Mouse (Mus musculus): Measurements from ENCODE around the gene Ndufs6. TPM values are rescaled to one million over a fixed set of nuclear protein-coding genes. Genes with fewer than 3 reads are reported as not detected.

The Ndufs6 gene
- total RNA-seq, 2 experiments from 2014 or later: 55.8 to 57.4 TPM

- 0 out of 2 replicates have a peak, but pooled peaks have one; percentile 48 for ATAC-seq (replicated peaks; ENCODE audit: low FRiP score, poor library complexity, severe bottlenecking)
These were observed 18.0 kb downstream of the Ndufs6 start for GRCm38 (mm10) chr13:73310183-73310929.

GRCm38 (mm10) chr13:73306430-73306829 is 21.9 kb downstream of the Ndufs6 start:
- ATAC-seq (replicated peaks; ENCODE audit: low FRiP score, poor library complexity, severe bottlenecking): no peak

- ATAC-seq (replicated peaks; ENCODE audit: low FRiP score, poor library complexity, severe bottlenecking): no peak
These were observed 22.3 kb downstream of the Ndufs6 start for GRCm38 (mm10) chr13:73306085-73306410.

- no peak for ATAC-seq (replicated peaks; ENCODE audit: low FRiP score, poor library complexity, severe bottlenecking)
These were observed 22.8 kb downstream of the Ndufs6 start for GRCm38 (mm10) chr13:73305398-73306084.

- no peak for ATAC-seq (replicated peaks; ENCODE audit: low FRiP score, poor library complexity, severe bottlenecking)
These were observed 23.6 kb downstream of the Ndufs6 start for GRCm38 (mm10) chr13:73304729-73305128.

GRCm38 (mm10) chr13:73299322-73299721 is 29.0 kb downstream of the Ndufs6 start:
- no peak for ATAC-seq (replicated peaks; ENCODE audit: low FRiP score, poor library complexity, severe bottlenecking)

- no peak for ATAC-seq (replicated peaks; ENCODE audit: low FRiP score, poor library complexity, severe bottlenecking)
These were observed 29.6 kb downstream of the Ndufs6 start for GRCm38 (mm10) chr13:73298717-73299116.

- no peak for ATAC-seq (replicated peaks; ENCODE audit: low FRiP score, poor library complexity, severe bottlenecking)
These were observed 37.2 kb downstream of the Ndufs6 start for GRCm38 (mm10) chr13:73291102-73291501.

GRCm38 (mm10) chr13:73290206-73290605 is 38.1 kb downstream of the Ndufs6 start:
- no peak for ATAC-seq (replicated peaks; ENCODE audit: low FRiP score, poor library complexity, severe bottlenecking)

GRCm38 (mm10) chr13:73283534-73283933 is 44.8 kb downstream of the Ndufs6 start:
- ATAC-seq (replicated peaks; ENCODE audit: low FRiP score, poor library complexity, severe bottlenecking): no peak

- ATAC-seq (replicated peaks; ENCODE audit: low FRiP score, poor library complexity, severe bottlenecking): no peak
These were observed 45.9 kb downstream of the Ndufs6 start for GRCm38 (mm10) chr13:73282407-73282806.

GRCm38 (mm10) chr13:73279196-73279595 is 49.1 kb downstream of the Ndufs6 start:
- ATAC-seq (replicated peaks; ENCODE audit: low FRiP score, poor library complexity, severe bottlenecking): no peak

GRCm38 (mm10) chr13:73277797-73278196 is 50.5 kb downstream of the Ndufs6 start:
- ATAC-seq (replicated peaks; ENCODE audit: low FRiP score, poor library complexity, severe bottlenecking): no peak

- no peak for ATAC-seq (replicated peaks; ENCODE audit: low FRiP score, poor library complexity, severe bottlenecking)
These were observed 51.0 kb downstream of the Ndufs6 start for GRCm38 (mm10) chr13:73277361-73277760.

- ATAC-seq (replicated peaks; ENCODE audit: low FRiP score, poor library complexity, severe bottlenecking): no peak
These were observed 54.8 kb downstream of the Ndufs6 start for GRCm38 (mm10) chr13:73273536-73273935.

- ATAC-seq (replicated peaks; ENCODE audit: low FRiP score, poor library complexity, severe bottlenecking): no peak
These were observed 55.5 kb downstream of the Ndufs6 start for GRCm38 (mm10) chr13:73272794-73273282.

- no peak for ATAC-seq (replicated peaks; ENCODE audit: low FRiP score, poor library complexity, severe bottlenecking)
These were observed 56.8 kb downstream of the Ndufs6 start for GRCm38 (mm10) chr13:73271336-73272242.

GRCm38 (mm10) chr13:73270451-73271081 is 57.8 kb downstream of the Ndufs6 start:
- ATAC-seq (replicated peaks; ENCODE audit: low FRiP score, poor library complexity, severe bottlenecking): no peak

GRCm38 (mm10) chr13:73269891-73270290 is 58.5 kb downstream of the Ndufs6 start:
- no peak for ATAC-seq (replicated peaks; ENCODE audit: low FRiP score, poor library complexity, severe bottlenecking)

All from erythroid progenitor cell, adult 5-6 weeks (primary cell).